Mouse (Mus musculus) G1E (cell line): Measurements from ENCODE around the gene Tnfrsf1b.

Source experiments
- CTCF ChIP-seq: IDR thresholded peaks from 2 replicates; pipeline ENCODE4 v1.5.1; 2012; ENCODE audit warnings: low read depth, low read length, inconsistent platforms, mixed read lengths
- GATA1 ChIP-seq: IDR thresholded peaks from 2 replicates; pipeline ENCODE4 v1.6.1; 2012; ENCODE audit warnings: borderline replicate concordance, low read length, inconsistent platforms, mixed read lengths
- GATA2 ChIP-seq: IDR thresholded peaks from 2 replicates; pipeline ENCODE4 v1.6.1; 2012; ENCODE audit warnings: low read depth, low read length, inconsistent platforms, borderline replicate concordance
- TAL1 ChIP-seq: conservative IDR thresholded peaks from 2 replicates; pipeline ENCODE4 v1.6.1; 2012; ENCODE audit warnings: low read depth, low read length, inconsistent platforms, mixed read lengths

GRCm38 (mm10) chr4:145214786-145215174 is 31.9 kb downstream of the Tnfrsf1b start:
- TF ChIP-seq CTCF: no peak
- TF ChIP-seq GATA1: no peak
- no peak for TF ChIP-seq TAL1
- TF ChIP-seq GATA2: no peak
